Mouse (Mus musculus) brain, embryonic 14.5 days (tissue): ENCODE results near the gene Eva1b.

Source experiments
- CTCF ChIP-seq: fragments of 200-500 bp; IDR thresholded peaks from 2 replicates; pipeline ENCODE4 v1.5.1; 2012; ENCODE audit warnings: inconsistent platforms, mild to moderate bottlenecking, moderate library complexity, borderline replicate concordance; ENCODE audit not compliant: insufficient read depth, insufficient read length; ENCODE audit errors: extremely low read depth
- POLR2A ChIP-seq: fragments of 200-500 bp; IDR thresholded peaks from 2 replicates; pipeline ENCODE4 v1.6.1; 2012; ENCODE audit warnings: mild to moderate bottlenecking, inconsistent platforms, borderline replicate concordance; ENCODE audit not compliant: poor library complexity, insufficient read depth, insufficient read length, severe bottlenecking; ENCODE audit errors: extremely low read depth

- TF ChIP-seq POLR2A (no peak), CTCF (no peak)
These were observed 3.4 kb downstream of the Eva1b start for GRCm38 (mm10) chr4:126150949-126151320.
